ENCODE assay signal across 8 mouse cellular contexts in the genomic region with DNA sequence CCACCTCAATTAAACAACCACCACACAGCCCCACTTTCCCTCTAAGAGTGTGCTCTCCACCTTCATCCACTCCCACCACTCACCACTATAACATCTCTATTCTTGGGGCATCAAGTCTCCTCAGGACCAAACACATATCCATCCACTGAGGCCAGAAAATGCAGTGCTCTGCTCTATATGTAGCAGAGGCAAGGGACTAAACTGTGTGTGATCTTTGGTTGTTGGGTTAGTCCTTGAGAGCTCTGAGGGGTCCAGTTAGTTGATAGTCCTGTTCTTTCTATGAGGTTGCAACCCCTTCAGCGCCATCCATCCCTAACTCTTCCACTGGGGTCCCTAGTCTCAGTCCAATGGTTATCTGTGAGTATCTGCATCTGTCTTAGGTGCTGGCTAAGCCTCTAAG. TPM values are rescaled to one million over a fixed set of nuclear protein-coding genes. Genes with fewer than 3 reads are reported as not detected.
A peak's percentile ranks its signal among the peaks of the same experiment; 100 is the strongest.
DNase-seq lines count a peak whose midpoint lies in the region; ATAC-seq and TF ChIP-seq lines count a peak whose summit lies in the region.

No protein-coding gene starts in this region.

- no peaks in the 10 kb centered on the region for H3K27me3 ChIP-seq in lung, postnatal 0 days (replicated peaks; ENCODE audit: insufficient read depth, low read length)
- no peaks in the 10 kb centered on the region for H3K27me3 ChIP-seq in liver, embryonic 15.5 days

- no peaks in the 10 kb centered on the region for H3K9me3 ChIP-seq in lung, postnatal 0 days (ENCODE audit: low read length)
- H3K9me3 ChIP-seq in liver, embryonic 15.5 days (replicated peaks) = no peaks in the 10 kb centered on the region

- no peak overlapping the region for H3K27ac ChIP-seq in lung, postnatal 0 days (ENCODE audit: low read length)
- H3K27ac ChIP-seq in liver, embryonic 15.5 days (replicated peaks) = no peak overlapping the region
- H3K27ac ChIP-seq in gastrocnemius, adult 2 months = no peak overlapping the region

- TF ChIP-seq EP300 in lung, postnatal 0 days (IDR thresholded peaks at IDR 0.05) = no peak

- H3K4me2 ChIP-seq in lung, postnatal 0 days (replicated peaks; ENCODE audit: low read depth, low read length) = no peak overlapping the region
- H3K4me2 ChIP-seq in liver, embryonic 15.5 days = no peak overlapping the region

- intact Hi-C loops in gastrocnemius, adult 2 months (cut with DNase I) = no loop called here

- no peak overlapping the region for H3K4me3 ChIP-seq in lung, postnatal 0 days (ENCODE audit: low read depth, low read length)
- H3K4me3 ChIP-seq in liver, embryonic 15.5 days (replicated peaks) = no peak overlapping the region
- H3K4me3 ChIP-seq in gastrocnemius, adult 2 months = no peak overlapping the region

- TF ChIP-seq CTCF in lung, postnatal 0 days (IDR thresholded peaks at IDR 0.05) = no peak
- no peak for TF ChIP-seq CTCF in gastrocnemius, adult 2 months (IDR thresholded peaks at IDR 0.05)

- H3K36me3 ChIP-seq in lung, postnatal 0 days (ENCODE audit: insufficient read depth, low read length) = no peaks in the 10 kb centered on the region
- H3K36me3 ChIP-seq in liver, embryonic 15.5 days (replicated peaks) = no peaks in the 10 kb centered on the region

- DNase-seq in CD4-positive, CD25-positive, alpha-beta regulatory T cell, adult 2 months (ENCODE audit: low read depth, low spot score) = peak; percentile 13
- DNase-seq in lung, postnatal 0 days (ENCODE audit: low spot score) = peak; percentile 17
- no peak for DNase-seq in lung, adult 18-20 months
- DNase-seq in heart, postnatal 4 days = peak; percentile 5
- DNase-seq in retina, postnatal 1 day = peak; percentile 27
- DNase-seq in gastrocnemius, adult 2 months = no peak

- H3K9ac ChIP-seq in lung, postnatal 0 days (replicated peaks; ENCODE audit: low read depth) = no peak overlapping the region
- no peak overlapping the region for H3K9ac ChIP-seq in liver, embryonic 15.5 days

- WGBS in lung, postnatal 0 days = 39% methylated on average over 1 of the region's 1 CpGs
- WGBS in liver, embryonic 15.5 days (ENCODE audit: insufficient replicate concordance) = 38% methylated on average over 1 of the region's 1 CpGs

- H3K4me1 ChIP-seq in lung, postnatal 0 days (ENCODE audit: insufficient read depth, low read depth, low read length) = no peaks in the 10 kb centered on the region
- H3K4me1 ChIP-seq in liver, embryonic 15.5 days (replicated peaks) = no peaks in the 10 kb centered on the region

- ATAC-seq in CD4-positive, CD25-positive, alpha-beta regulatory T cell, adult 4 months = no peak
- peak; percentile 51 for ATAC-seq in lung, postnatal 0 days
- peak; percentile 50; the same call in 1 of the 2 replicates for ATAC-seq in liver, embryonic 15.5 days (ENCODE audit: insufficient read depth)

RNA-seq across cellular contexts. Expression of a gene that starts 0.7 kb away (rescaled TPM):
- polyA plus RNA-seq in CD4-positive, CD25-positive, alpha-beta regulatory T cell, adult 4 months (2017; shearing (Covaris generic)) = not detected
- not detected in 2 replicates for polyA plus RNA-seq in lung, postnatal 0 days (2015; fragmentation: Nextera tagmentation; extraction: Ambion mirVana)
- not detected for total RNA-seq in heart, postnatal 4 days (2021)
- polyA plus RNA-seq in liver, embryonic 15.5 days (2015; fragmentation: Nextera tagmentation; extraction: Ambion mirVana) = not detected in 2 replicates
- not detected for total RNA-seq in gastrocnemius, adult 2 months (2021)

Comparison
In these comparisons a context has a peak if more than half of its experiments do, and no peak if none do; other contexts are left out.
1. DNase-seq: peak in CD4-positive, CD25-positive, alpha-beta regulatory T cell, adult 2 months (single experiment), lung, postnatal 0 days (single experiment), heart, postnatal 4 days (single experiment) and retina, postnatal 1 day (single experiment); none in lung, adult 18-20 months (0 of 2) and gastrocnemius, adult 2 months (single experiment).